Mouse (Mus musculus) WW6 (cell line): ENCODE results near the gene Baz2b.

Source experiments
- DNase-seq: peaks from one replicate; pipeline ENCODE4 v3.0.0-alpha.2; 2013; ENCODE audit warnings: low read depth, low spot score

The Baz2b gene

DNA sequence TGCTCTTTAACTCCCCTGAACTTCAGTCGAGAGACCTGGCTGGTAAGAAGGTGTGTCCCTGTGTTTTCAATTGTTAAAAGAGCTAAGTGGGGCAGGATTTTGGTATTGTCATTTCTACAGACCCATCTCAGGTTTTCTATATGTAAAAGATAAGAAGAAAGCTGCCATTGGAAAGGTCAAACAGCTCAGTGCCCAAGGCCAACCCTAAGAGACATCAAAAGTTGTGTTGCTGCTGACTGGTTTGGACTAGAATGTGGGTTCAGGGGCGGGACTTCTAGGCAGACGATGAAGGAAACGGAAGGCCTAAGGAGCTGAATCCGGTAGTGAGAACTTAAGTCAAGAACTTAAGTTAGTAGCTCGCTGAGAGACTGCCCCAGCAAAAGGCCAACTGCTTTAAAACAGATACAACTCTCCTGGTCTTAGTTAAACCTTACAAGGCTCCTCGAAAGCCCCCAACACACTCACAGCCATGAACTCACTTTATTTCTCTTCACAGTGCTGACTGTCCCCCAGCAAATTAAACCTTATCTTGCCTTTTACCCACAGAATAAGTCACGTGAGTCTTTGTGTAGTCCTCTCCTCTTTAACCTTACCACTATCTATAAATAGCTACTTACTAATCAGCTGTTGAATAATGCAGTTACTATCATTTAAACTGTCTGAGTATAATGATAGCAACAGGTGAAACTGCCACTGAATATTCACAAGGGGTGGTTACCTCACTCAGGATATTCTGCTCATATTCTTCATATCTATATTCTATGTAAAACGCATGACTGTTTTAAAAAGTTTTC, 158.8 kb downstream of the Baz2b start:
- peak; percentile 74 for DNase-seq

- DNase-seq = no peak
These were observed 159.8 kb downstream of the Baz2b start for GRCm38 (mm10) chr2:60049889-60050288.

DNA sequence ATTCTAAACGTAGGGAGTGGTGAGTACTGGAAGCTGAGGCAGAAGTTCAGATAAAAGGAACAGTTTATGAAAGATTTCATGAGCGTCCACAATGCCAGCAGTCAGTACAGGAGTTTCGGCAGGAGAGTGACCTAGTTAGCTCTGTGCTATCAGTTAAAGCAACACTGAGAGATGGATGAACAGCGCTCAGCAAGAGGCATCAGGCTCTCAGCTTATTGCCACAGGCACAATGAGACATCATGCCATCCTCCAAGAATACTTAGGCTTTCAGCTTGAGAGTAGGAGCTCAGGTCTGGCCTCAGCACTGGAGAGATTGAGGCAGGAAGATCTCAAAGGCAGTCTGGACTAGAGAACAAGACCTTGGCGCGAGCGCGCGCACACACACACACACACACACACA, 160.3 kb downstream of the Baz2b start:
- DNase-seq = no peak

DNA sequence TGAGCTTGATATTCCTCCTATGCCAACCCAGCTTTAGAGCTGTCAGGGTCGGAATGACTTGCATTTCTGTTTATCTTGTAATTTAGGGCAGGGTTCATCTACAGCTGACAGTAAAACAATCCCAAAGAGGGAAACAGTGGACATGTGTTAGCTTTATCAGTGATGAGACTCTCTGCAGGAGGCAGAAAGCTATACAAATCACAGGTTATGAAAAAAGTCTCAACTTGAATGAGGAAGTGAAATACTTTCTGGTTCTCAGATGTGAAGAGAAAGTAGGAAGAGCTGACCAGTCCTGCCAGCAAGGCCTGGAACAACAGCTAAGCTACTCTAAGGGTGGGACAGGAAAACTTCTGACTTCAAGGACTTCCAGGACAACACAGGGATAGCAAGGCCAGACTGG, 163.6 kb downstream of the Baz2b start:
- DNase-seq = no peak

DNA sequence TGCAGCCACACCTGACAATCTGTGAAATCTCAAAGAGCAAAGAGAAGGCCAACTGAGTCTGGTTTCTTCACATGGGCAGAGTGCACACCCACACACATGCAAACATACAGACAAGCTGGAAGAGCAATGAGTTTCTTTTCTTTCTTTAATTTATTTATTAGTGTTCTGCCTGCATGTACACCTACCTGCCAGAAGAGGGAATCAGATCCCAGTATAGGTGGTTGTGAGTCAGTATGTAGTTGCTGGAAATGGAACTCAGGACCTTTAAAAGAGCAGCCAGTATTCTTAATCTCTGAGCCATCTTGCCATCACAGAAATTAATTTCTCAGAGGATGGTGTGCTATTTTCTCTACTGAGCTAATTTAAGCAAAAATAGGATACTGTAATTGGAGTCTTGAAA, 164.7 kb downstream of the Baz2b start:
- no peak for DNase-seq

- DNase-seq = no peak
These were observed 165.1 kb downstream of the Baz2b start for GRCm38 (mm10) chr2:60044540-60044939.

GRCm38 (mm10) chr2:60042699-60043098, 166.9 kb downstream of the Baz2b start:
- no peak for DNase-seq

- DNase-seq = no peak
These were observed 168.0 kb downstream of the Baz2b start for GRCm38 (mm10) chr2:60041485-60042274.

DNA sequence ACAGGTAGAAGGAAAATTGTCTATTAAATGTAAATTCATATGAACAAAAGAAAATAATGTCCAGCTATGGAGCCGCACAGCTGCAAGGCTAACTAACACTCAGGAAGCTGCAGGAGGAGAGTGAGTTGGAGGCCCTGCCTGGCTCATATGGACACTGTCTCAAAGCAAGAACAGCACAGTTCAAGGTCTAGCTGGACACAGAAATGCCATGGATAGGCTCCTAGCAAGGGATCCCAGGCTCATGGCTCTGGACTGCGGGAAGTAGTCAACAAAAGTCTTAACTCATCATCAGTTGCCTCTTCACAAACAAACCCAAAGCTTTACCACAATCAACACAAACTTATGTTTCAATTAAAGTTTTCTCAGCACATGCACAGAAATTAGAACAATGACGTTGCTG, 169.5 kb downstream of the Baz2b start:
- DNase-seq = no peak

- DNase-seq = no peak
These were observed 172.6 kb downstream of the Baz2b start for GRCm38 (mm10) chr2:60037011-60037551.

DNA sequence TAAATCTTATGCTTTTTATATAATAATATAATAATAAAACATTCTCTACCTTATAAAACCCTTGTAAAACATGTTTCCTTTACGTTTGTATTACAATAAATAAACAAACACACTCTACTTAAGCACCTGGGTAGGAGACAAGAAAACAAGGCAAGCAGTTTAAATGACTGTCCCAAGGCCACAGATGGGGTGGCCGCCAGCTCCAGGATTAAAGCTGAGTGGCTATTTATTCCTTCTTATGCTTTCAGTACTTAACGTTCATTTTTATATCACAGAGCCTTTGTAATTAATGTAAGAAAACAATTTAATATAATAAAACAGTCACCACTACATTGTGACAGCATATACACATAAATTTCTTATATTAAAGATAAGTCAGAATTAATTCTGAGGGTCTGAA, 173.3 kb downstream of the Baz2b start:
- DNase-seq = no peak

- DNase-seq = no peak
These were observed 178.6 kb downstream of the Baz2b start for GRCm38 (mm10) chr2:60030991-60031390.

GRCm38 (mm10) chr2:60029020-60029419, 180.6 kb downstream of the Baz2b start:
- no peak for DNase-seq

GRCm38 (mm10) chr2:60027166-60027565, 182.5 kb downstream of the Baz2b start:
- DNase-seq = no peak

DNA sequence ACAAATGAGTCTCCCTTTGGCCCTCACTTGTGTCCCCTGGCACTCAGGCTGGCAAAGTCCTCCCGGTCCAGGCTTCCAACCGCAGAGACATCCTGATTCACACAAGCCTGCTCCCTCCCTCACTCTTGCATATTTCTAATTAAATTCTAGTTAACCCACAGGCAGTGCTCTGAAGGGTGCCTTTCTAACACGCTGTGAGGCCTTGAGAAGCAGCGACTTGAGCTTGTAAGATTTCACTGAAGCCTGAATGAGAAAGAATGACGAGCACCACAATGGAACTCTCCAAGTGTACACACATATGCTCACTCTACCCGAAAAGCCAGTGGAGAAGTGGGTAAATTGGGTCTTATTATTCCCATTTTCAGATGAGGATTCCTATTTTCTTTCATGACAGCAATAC, 183.1 kb downstream of the Baz2b start:
- DNase-seq = no peak

DNA sequence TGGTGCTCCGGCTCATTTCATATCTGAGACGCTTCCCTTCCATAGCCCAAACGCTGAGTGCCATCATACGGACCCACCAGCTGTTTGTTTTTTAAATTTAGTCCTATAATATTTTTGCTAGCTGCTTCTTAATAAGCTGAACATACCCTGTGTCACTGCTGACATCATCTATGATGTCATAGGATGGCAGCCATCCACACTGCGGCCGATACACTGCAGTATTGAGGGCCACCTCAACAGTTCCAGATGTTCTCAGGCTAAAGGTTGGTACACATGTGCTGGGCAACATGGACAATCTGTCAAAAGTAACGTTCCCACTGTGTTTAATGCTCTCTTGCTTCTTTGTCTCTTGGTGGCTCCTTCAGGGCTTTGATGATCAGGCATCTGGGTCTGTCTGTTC, 185.9 kb downstream of the Baz2b start:
- DNase-seq = no peak

DNA sequence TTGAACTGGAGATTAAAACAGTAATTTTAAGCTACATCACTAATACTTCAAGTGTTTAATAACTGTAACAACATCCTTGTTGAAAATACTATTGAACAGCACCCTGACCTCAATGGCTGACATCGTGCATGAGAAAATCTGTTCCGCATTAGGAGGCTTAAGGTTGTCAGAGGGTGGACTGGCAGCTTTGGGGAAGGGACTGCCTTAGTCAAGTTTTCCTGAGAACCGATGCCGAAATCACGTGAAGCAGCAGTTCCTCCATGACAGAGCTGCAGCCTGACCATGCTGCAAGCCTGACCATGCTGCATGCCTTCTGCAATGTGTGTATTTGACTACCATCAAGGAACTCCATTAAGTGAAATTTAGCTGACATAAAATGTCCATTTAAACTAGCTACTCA, 188.1 kb downstream of the Baz2b start:
- DNase-seq = no peak

DNA sequence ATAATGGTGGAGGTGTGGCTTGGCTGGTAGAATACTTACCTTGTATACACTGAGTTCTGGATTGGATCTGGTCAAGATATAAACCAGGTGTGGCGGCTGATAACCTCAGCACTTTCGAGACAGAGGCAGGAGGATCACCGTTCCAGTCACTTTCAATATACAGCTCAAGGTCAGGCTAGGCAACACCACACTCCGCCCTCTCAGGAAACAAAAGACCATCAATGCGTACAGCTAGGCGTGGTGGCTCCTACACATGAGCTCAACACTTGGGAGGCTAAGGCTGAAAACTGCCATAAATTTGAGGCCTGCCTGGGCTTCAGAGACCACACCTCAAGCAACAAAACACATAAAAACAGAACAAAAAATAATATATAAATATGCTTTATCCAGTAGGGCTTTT, 188.5 kb downstream of the Baz2b start:
- DNase-seq = peak; percentile 60

DNA sequence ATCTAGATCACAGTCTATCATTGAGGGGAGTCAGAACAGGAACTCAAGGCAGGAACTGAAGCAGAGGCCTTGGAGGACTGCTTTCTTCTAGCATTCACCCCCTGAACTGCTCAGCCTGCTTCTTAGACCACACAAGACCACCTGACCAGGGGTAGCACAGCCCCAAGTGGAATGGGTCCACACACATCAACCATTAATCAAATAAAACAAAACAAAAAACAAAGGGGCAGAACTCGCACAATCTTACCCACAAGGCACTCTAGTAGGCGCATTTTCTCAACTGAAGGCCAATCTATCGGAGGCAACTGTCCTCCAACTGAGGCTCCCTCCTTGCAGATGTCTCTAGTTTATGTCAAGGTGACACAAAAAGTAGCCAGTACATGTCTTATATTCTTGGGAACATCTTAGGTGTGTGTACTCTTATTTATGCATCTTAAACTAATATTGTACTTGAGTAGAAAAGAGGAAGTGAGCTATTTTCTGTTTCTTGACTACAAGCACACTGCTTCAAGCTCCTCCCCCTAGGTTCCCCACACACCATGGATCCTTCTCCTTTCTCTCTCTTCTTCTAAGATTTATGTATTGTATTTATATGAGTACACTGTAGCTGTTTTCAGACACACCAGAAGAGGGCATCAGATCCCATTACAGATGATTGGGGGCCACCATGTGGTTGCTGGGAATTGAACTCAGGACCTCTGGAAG, 189.9 kb downstream of the Baz2b start:
- no peak for DNase-seq

- no peak for DNase-seq
These were observed 190.7 kb downstream of the Baz2b start for GRCm38 (mm10) chr2:60018875-60019501.

- no peak for DNase-seq
These were observed 198.1 kb downstream of the Baz2b start for GRCm38 (mm10) chr2:60011526-60011925.

GRCm38 (mm10) chr2:60003665-60004045, 206.0 kb downstream of the Baz2b start:
- no peak for DNase-seq
